26 mouse cellular contexts compared by ENCODE assay signal in the genomic region with DNA sequence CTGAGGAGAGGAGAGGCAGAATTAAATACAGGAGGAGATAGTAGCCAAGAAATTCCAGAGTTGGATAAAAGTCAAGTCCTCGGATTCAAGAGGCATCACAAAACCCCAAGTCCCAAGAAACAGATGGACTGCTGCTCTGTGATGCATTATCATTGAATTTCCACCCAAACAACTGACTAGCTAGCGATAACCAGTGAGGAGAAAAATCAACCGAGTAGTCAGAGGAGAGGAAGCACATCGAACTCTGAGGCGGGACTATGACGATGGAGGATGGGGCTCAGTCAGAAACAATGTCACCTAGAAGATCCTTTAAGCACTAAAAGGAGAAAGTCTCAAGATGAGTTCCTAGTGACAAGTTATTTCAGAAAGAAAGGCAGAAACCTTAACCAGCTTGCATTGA. TPM values are rescaled to one million over a fixed set of nuclear protein-coding genes. Genes with fewer than 3 reads are reported as not detected.
"Had no signal": no experiment of that assay in that cellular context is flagged by ENCODE, and none has a peak within 500 bp of the region (broad histone marks: within the 10 kb centered on the region; RNA-seq: fewer than 3 reads in every experiment).

No protein-coding gene starts in this region.

- H3K4me3 ChIP-seq: limb, embryonic 12.5 days; limb, embryonic 15.5 days; lung, embryonic 15.5 days; megakaryocyte, embryonic 14.5 days; neural tube, embryonic 12.5 days; neural tube, embryonic 15.5 days; stomach, embryonic 15.5 days had no signal

- H3K9ac ChIP-seq: limb, embryonic 12.5 days; limb, embryonic 15.5 days; lung, embryonic 15.5 days; neural tube, embryonic 12.5 days; neural tube, embryonic 15.5 days; stomach, embryonic 15.5 days had no signal

- H3K36me3 ChIP-seq: limb, embryonic 12.5 days; limb, embryonic 15.5 days; lung, embryonic 15.5 days; neural tube, embryonic 12.5 days; neural tube, embryonic 15.5 days; stomach, embryonic 15.5 days had no signal

- H3K4me1 ChIP-seq: limb, embryonic 15.5 days; lung, embryonic 15.5 days; neural tube, embryonic 15.5 days; stomach, embryonic 15.5 days had no signal

- ATAC-seq: intestine, postnatal 0 days had no signal

- H3K27ac ChIP-seq: limb, embryonic 12.5 days; limb, embryonic 15.5 days; lung, embryonic 15.5 days; neural tube, embryonic 12.5 days; neural tube, embryonic 15.5 days; stomach, embryonic 15.5 days had no signal

- H3K9me3 ChIP-seq: limb, embryonic 12.5 days; limb, embryonic 15.5 days; lung, embryonic 15.5 days; megakaryocyte, embryonic 14.5 days; neural tube, embryonic 12.5 days; neural tube, embryonic 15.5 days; stomach, embryonic 15.5 days had no signal

- H3K27me3 ChIP-seq: limb, embryonic 12.5 days; limb, embryonic 15.5 days; lung, embryonic 15.5 days; megakaryocyte, embryonic 14.5 days; neural tube, embryonic 12.5 days; neural tube, embryonic 15.5 days; stomach, embryonic 15.5 days had no signal

- DNase-seq: kidney, adult 8-10 months; kidney, postnatal 14 days; kidney, postnatal 4 days; left cerebral cortex, postnatal 4 days; lung, adult 18-20 months; lung, postnatal 10 days; lung, postnatal 36 days; midbrain, embryonic 14.5 days; retina, postnatal 1 day; right cerebral cortex, postnatal 25 days; spleen, adult 18-20 months; thymus, postnatal 25 days had no signal

- H3K4me2 ChIP-seq: limb, embryonic 12.5 days; limb, embryonic 15.5 days; lung, embryonic 15.5 days; midbrain, embryonic 11.5 days; neural tube, embryonic 12.5 days; neural tube, embryonic 15.5 days; stomach, embryonic 15.5 days had no signal

RNA-seq across cellular contexts. Expression of gene 4930469K13Rik, which starts 39.4 kb away (rescaled TPM):
- total RNA-seq: layer of hippocampus, adult 18-20 months; layer of hippocampus, postnatal 14 days; left cerebral cortex, adult 8-10 months; left cerebral cortex, postnatal 14 days; left cerebral cortex, postnatal 4 days had no signal
- polyA plus RNA-seq: intestine, postnatal 0 days; kidney, embryonic 16.5 days; limb, embryonic 12.5 days; midbrain, embryonic 11.5 days; midbrain, embryonic 14.5 days had no signal
